Mouse (Mus musculus) E14TG2a.4 (cell line): ENCODE measurements around the gene Nek9.

Experiments used
- H3K27me3 ChIP-seq: 2 replicates; pipeline ENCODE4 v1.6.1; 2014; ENCODE audit warnings: low read length, control low read depth; ENCODE audit not compliant: insufficient read depth
- H3K36me3 ChIP-seq: 2 replicates; pipeline ENCODE4 v1.6.1; 2014; ENCODE audit warnings: low read length, control low read depth; ENCODE audit not compliant: insufficient read depth
- H3K4me1 ChIP-seq: replicated peaks from 2 replicates; pipeline ENCODE4 v1.6.1; 2014; ENCODE audit warnings: low read depth, low read length, control low read depth
- H3K4me3 ChIP-seq: replicated peaks from 2 replicates; pipeline ENCODE4 v1.5.1; 2014; ENCODE audit warnings: mild to moderate bottlenecking, low read length
- H3K9me3 ChIP-seq: 2 replicates; pipeline ENCODE4 v1.6.1; 2014; ENCODE audit warnings: low read length, control low read depth
- CTCF ChIP-seq: conservative IDR thresholded peaks from 2 replicates; pipeline ENCODE4 v1.5.1; 2014; ENCODE audit warnings: low read length
- NANOG ChIP-seq: IDR thresholded peaks from 2 replicates; pipeline ENCODE4 v1.6.1; 2014; ENCODE audit warnings: borderline replicate concordance, low read length, mixed read lengths
- POU5F1 ChIP-seq: IDR thresholded peaks from 2 replicates; pipeline ENCODE4 v1.6.1; 2014; ENCODE audit warnings: low read length, borderline replicate concordance

Nek9 gene

GRCm38 (mm10) chr12:85271132-85271842 lies 67.9 kb downstream of the Nek9 start:
- H3K9me3 ChIP-seq, result no peaks in the 10 kb centered on the region
- H3K4me3 ChIP-seq, result peak overlapping the region; percentile 82
- no peaks in the 10 kb centered on the region for H3K27me3 ChIP-seq
- no peak; the same call in 1 of the 2 replicates for TF ChIP-seq CTCF
- no peak for TF ChIP-seq NANOG
- TF ChIP-seq POU5F1, result no peak
- peaks cover 41% of the 10 kb centered on the region for H3K36me3 ChIP-seq
- H3K4me1 ChIP-seq, result peaks cover 70% of the 10 kb centered on the region

GRCm38 (mm10) chr12:85270319-85270718 lies 68.8 kb downstream of the Nek9 start, which contains the start of gene Mlh3:
Gene Mlh3 (minus strand): TSS chr12:85270599.
- H3K27me3 ChIP-seq, result no peaks in the 10 kb centered on the region
- H3K36me3 ChIP-seq, result peaks cover 42% of the 10 kb centered on the region
- H3K9me3 ChIP-seq, result no peaks in the 10 kb centered on the region
- peaks cover 62% of the 10 kb centered on the region for H3K4me1 ChIP-seq
- peak within 1 kb of the TSS; percentile 82 for H3K4me3 ChIP-seq
- TF ChIP-seq NANOG (no peak), POU5F1 (no peak), CTCF (no peak)

- no peaks in the 10 kb centered on the region for H3K27me3 ChIP-seq
- TF ChIP-seq CTCF (no peak), NANOG (peak; percentile 6; the same call in 1 of the 2 replicates)
- H3K4me1 ChIP-seq, result peaks cover 64% of the 10 kb centered on the region
- H3K4me3 ChIP-seq, result peak overlapping the region; percentile 82
- H3K36me3 ChIP-seq, result peaks cover 42% of the 10 kb centered on the region
- no peaks in the 10 kb centered on the region for H3K9me3 ChIP-seq
Observed at GRCm38 (mm10) chr12:85269821-85270220, 69.3 kb downstream of the Nek9 start.

- H3K4me1 ChIP-seq, result peaks cover 34% of the 10 kb centered on the region
- TF ChIP-seq CTCF (no peak), NANOG (no peak), POU5F1 (no peak)
- H3K36me3 ChIP-seq, result peaks cover 69% of the 10 kb centered on the region
- no peak overlapping the region for H3K4me3 ChIP-seq
- H3K27me3 ChIP-seq, result no peaks in the 10 kb centered on the region
- no peaks in the 10 kb centered on the region for H3K9me3 ChIP-seq
Observed at GRCm38 (mm10) chr12:85266248-85266647, 72.9 kb downstream of the Nek9 start.

GRCm38 (mm10) chr12:85264940-85265339 lies 74.2 kb downstream of the Nek9 start:
- Histone ChIP-seq H3K4me1 (peaks cover 25% of the 10 kb centered on the region), H3K27me3 (no peaks in the 10 kb centered on the region), H3K9me3 (no peaks in the 10 kb centered on the region), H3K36me3 (peaks cover 82% of the 10 kb centered on the region), H3K4me3 (no peak overlapping the region)
- TF ChIP-seq CTCF, result no peak
- TF ChIP-seq POU5F1, result no peak
- TF ChIP-seq NANOG, result no peak

- no peak for TF ChIP-seq CTCF
- no peak for TF ChIP-seq POU5F1
- no peak for TF ChIP-seq NANOG
- Histone ChIP-seq H3K4me1 (peaks cover 21% of the 10 kb centered on the region), H3K36me3 (peaks cover 85% of the 10 kb centered on the region), H3K4me3 (no peak overlapping the region), H3K27me3 (no peaks in the 10 kb centered on the region), H3K9me3 (no peaks in the 10 kb centered on the region)
Observed at GRCm38 (mm10) chr12:85264531-85264930, 74.6 kb downstream of the Nek9 start.

- no peaks in the 10 kb centered on the region for H3K9me3 ChIP-seq
- TF ChIP-seq POU5F1, result no peak
- TF ChIP-seq NANOG, result no peak
- no peak for TF ChIP-seq CTCF
- H3K27me3 ChIP-seq, result no peaks in the 10 kb centered on the region
- peaks cover 10% of the 10 kb centered on the region; the same call in 1 of the 2 replicates for H3K4me1 ChIP-seq
- no peak overlapping the region for H3K4me3 ChIP-seq
- H3K36me3 ChIP-seq, result peaks cover 87% of the 10 kb centered on the region
Observed at GRCm38 (mm10) chr12:85263190-85263589, 76.0 kb downstream of the Nek9 start.

GRCm38 (mm10) chr12:85262489-85262888 lies 76.7 kb downstream of the Nek9 start:
- Histone ChIP-seq H3K4me3 (no peak overlapping the region), H3K9me3 (no peaks in the 10 kb centered on the region), H3K4me1 (peaks cover 10% of the 10 kb centered on the region; the same call in 1 of the 2 replicates), H3K27me3 (no peaks in the 10 kb centered on the region), H3K36me3 (peaks cover 88% of the 10 kb centered on the region)
- TF ChIP-seq NANOG (no peak), POU5F1 (no peak), CTCF (no peak)

- Histone ChIP-seq H3K4me1 (no peaks in the 10 kb centered on the region), H3K36me3 (peaks cover 63% of the 10 kb centered on the region), H3K4me3 (no peak overlapping the region), H3K9me3 (no peaks in the 10 kb centered on the region), H3K27me3 (no peaks in the 10 kb centered on the region)
- TF ChIP-seq NANOG (no peak), CTCF (no peak), POU5F1 (no peak)
Observed at GRCm38 (mm10) chr12:85257008-85257639, 82.0 kb downstream of the Nek9 start.
